Mouse (Mus musculus) embryonic fibroblast, embryonic 13.5 days (primary cell): ENCODE measurements around the gene Mitd1.

Source experiments
- CTCF ChIP-seq: IDR thresholded peaks from 2 replicates; pipeline ENCODE4 v1.5.1; 2011; ENCODE audit warnings: mild to moderate bottlenecking, control low read depth, low read length, moderate library complexity, borderline replicate concordance; ENCODE audit not compliant: insufficient read depth
- POLR2A ChIP-seq: IDR thresholded peaks from 2 replicates; pipeline ENCODE4 v1.6.1; 2011; ENCODE audit warnings: low read depth, mild to moderate bottlenecking, control low read depth, low read length, moderate library complexity

DNA sequence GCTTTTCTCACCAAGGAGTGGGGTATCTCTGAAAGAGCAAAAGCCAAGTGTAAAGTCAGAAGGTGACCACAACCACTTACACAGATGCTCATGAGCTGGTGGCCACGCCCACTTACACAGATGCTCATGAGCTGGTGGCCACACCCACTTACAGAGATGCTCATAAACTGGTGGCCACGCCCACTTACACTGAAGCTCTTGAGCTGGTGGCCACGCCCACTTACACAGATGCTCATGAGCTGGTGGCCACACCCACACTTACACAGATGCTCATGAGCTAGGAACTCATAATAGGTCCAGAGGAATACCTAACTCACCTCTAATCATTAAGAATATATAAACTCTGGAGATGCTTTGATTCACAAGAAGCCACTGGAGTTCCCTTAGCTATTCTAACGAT lies 5.8 kb downstream of the Mitd1 start:
- no peak for TF ChIP-seq CTCF
- TF ChIP-seq POLR2A, result no peak
